Mouse (Mus musculus): ENCODE results near the gene Rasgrp3. TPM values are rescaled to one million over a fixed set of nuclear protein-coding genes. Genes with fewer than 3 reads are reported as not detected.

Gene Rasgrp3
- total RNA-seq (2021): 10 to 100 TPM; 13.2 to 13.4 TPM
- long read RNA-seq, experiment 1, full-length matches to known transcripts: 1 of 8 reads
- long read RNA-seq, experiment 1, partial matches to known transcripts: 6 of 8 reads
- long read RNA-seq, experiment 1, other reads (novel, unspliced or antisense): 1 of 8 reads
- long read RNA-seq, experiment 2, full-length matches to known transcripts: 2 of 2 reads
- long read RNA-seq, experiment 2, partial matches to known transcripts: 0 of 2 reads
- long read RNA-seq, experiment 2, other reads (novel, unspliced or antisense): 0 of 2 reads

DNA sequence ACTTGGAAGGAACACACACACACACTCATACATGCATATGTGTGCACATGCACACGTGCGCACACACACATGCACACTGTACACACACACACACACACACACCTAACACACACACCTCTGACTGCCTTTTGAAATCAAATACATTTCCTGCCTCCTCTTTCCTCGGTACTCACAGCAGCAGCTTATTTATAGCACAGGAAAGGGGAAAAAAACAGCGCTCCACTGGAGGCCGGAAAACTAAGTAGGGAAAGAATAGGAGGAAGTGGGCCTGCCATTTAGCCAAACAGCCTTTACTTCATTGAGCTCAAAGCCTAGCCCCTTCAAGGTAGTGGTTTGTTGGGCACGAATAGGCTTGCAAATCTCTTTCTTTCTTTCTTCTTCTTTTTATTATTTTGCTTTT, at the start of gene Rasgrp3:
Rasgrp3 (plus strand) TSS at position 298 of the 400 bp plus-strand sequence.
- no peak for DNase-seq (ENCODE audit: low spot score in 2 of 2)
- intact Hi-C loops (cut with DNase I): no loop called here

DNA sequence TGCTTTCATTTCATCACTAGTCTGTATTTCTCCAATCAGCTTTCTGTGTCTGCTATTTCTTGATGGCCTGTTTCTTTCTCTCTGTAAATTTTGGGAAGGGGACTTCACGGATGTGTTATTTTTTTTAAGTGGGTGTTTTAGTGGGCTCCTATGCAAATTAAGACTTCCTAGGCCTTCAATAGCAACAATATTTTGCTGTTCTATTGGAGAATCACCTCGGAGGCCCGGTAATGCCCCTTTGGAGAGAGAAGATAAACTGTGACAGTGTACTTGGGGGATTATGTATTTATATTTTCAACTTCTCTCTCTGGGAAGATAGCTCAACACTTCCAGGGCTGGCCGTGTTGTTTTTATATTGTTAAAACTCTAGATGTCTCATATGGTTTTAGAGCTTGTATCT, 47.3 kb upstream of the Rasgrp3 start:
- no peak for DNase-seq (ENCODE audit: low spot score in 2 of 2)
- intact Hi-C loops (cut with DNase I): no loop called here

- intact Hi-C loops (cut with DNase I): loop anchor here (10.0 kb wide), 1 partner anchor 145 kb away; no protein-coding TSS in a partner anchor
- peak; percentile 14 to 27 for DNase-seq (ENCODE audit: low spot score in 2 of 2)
Measured at GRCm38 (mm10) chr17:75390142-75390541, 45.6 kb upstream of the Rasgrp3 start.

- intact Hi-C loops (cut with DNase I): loop anchor here (10.0 kb wide), 1 partner anchor 143 kb away; no protein-coding TSS in a partner anchor
Measured at GRCm38 (mm10) chr17:75391429-75392192, 44.1 kb upstream of the Rasgrp3 start.

GRCm38 (mm10) chr17:75406405-75406804, 29.3 kb upstream of the Rasgrp3 start:
- intact Hi-C loops (cut with DNase I): no loop called here
- peak; percentile 29 to 40 for DNase-seq (ENCODE audit: low spot score in 2 of 2)

More at GRCm38 (mm10) chr17:75391429-75392192, 44.1 kb upstream of the Rasgrp3 start:
- no peak for DNase-seq (ENCODE audit: low spot score in 2 of 2)

GRCm38 (mm10) chr17:75416861-75417260, 18.8 kb upstream of the Rasgrp3 start:
- no peak for DNase-seq (ENCODE audit: low spot score in 2 of 2)
- intact Hi-C loops (cut with DNase I): no loop called here

GRCm38 (mm10) chr17:75434152-75434551, 1.5 kb upstream of the Rasgrp3 start:
- DNase-seq (ENCODE audit: low spot score in 2 of 2): no peak
- intact Hi-C loops (cut with DNase I): no loop called here

DNA sequence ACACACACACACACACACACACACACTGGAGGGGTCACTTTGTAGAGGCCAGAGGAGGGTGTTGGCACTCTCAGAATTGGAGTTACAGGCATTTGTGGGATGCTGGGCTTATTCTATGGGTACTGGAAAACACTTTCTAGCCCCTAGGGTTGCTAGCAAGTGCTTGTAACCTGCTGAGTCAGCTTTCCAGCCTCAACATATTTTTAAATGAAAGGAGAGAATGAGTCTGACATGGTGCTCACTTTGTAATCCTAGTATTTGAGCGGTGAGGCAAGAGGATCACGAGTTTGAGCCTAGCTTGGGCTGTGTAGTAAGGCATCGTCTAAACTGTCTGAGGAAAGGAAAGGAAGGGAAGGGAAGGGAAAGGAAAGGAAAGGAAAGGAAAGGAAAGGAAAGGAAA, 825 bp upstream of the Rasgrp3 start:
- intact Hi-C loops (cut with DNase I): no loop called here
- no peak for DNase-seq (ENCODE audit: low spot score in 2 of 2)

DNA sequence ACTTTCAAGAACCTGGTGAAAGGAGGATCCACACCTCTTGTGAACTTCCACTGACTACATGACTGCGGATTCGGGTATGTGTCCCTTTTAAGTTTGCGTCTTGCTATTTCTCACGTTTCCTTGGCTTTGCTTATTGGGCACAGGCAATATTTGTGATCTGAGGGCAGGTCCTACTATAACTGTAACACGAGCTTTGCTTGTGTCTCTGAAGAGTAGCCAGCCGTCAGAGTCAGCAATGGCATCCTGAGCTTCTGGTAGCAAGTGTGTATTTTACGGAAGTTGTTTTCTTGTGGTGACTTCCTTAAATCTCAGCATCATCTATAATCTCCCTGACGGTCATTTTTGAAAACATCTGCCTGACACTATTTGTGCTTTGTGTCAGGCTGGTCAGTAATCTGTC, 399 bp downstream of the Rasgrp3 start:
- intact Hi-C loops (cut with DNase I): no loop called here
- DNase-seq (ENCODE audit: low spot score in 2 of 2): no peak

DNA sequence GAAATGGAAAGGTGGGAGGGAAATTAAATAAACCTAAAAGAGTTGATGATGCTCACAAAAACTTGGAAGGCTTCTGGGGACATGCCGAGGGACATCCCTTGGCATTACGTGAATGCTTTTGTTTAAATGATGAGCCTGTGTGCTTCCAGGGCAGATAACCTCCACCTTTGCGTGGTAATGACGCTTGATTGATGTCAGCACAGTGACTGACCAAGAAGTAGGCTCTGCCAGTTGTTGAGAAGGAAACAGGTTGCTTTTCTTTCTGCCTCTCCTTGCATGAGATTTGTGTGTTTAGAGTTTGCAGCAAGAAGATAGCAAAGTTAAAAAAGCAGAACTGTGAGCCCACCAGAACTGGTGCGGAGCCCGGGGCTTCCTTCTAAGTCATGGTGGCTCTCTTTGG, 1.1 kb downstream of the Rasgrp3 start:
- intact Hi-C loops (cut with DNase I): no loop called here
- no peak for DNase-seq (ENCODE audit: low spot score in 2 of 2)

DNA sequence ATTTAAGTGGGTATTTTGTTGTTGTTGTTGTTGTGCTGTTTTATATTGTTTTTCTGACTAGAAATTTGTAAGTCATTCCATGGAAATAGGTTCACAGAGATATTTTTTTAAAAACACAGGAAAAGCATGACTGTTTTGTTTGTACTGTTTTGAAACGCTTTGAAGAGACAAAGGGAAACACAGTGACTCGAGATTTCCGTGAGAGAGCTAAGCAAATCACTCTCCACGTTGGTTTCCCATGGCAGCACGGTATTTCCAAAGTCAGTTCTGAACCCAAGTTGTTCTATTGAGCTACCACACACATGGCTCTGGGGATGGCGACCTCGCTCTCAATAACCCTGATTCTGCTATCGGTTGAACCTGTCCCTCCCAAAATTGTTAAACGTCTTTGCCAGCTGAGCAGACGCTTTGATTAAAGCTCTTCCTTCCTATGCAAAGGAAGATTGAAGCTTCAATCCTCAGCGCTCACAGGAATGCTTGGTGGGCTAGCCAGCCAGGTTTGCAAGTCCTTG, 1.6 kb downstream of the Rasgrp3 start:
- DNase-seq (ENCODE audit: low spot score in 2 of 2): no peak
- intact Hi-C loops (cut with DNase I): no loop called here

GRCm38 (mm10) chr17:75438162-75438561, 2.5 kb downstream of the Rasgrp3 start:
- intact Hi-C loops (cut with DNase I): no loop called here
- no peak for DNase-seq (ENCODE audit: low spot score in 2 of 2)

DNA sequence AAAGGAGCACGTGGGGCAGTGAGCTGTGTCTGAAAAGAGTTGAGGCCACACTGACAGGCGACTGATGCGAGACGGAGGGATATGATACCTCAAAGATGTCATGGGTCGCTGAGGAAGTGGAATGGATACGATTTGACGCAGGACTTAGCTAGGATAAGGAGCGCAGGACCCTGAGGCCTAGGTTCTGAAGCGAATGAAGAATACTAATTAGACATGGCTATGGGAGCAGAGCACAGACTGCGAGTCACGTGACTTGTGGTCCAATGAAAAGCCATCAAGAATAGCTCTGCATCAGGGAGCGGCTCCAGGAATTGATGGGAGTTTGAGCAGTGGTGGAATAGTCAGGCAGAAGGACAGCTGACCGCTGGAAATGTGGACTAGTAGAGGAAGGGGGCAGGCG, 3.4 kb downstream of the Rasgrp3 start:
- DNase-seq (ENCODE audit: low spot score in 2 of 2): no peak
- intact Hi-C loops (cut with DNase I): no loop called here

GRCm38 (mm10) chr17:75440619-75441018, 4.9 kb downstream of the Rasgrp3 start:
- intact Hi-C loops (cut with DNase I): no loop called here
- no peak for DNase-seq (ENCODE audit: low spot score in 2 of 2)

- intact Hi-C loops (cut with DNase I): no loop called here
Measured at GRCm38 (mm10) chr17:75441260-75441830, 5.6 kb downstream of the Rasgrp3 start.

DNA sequence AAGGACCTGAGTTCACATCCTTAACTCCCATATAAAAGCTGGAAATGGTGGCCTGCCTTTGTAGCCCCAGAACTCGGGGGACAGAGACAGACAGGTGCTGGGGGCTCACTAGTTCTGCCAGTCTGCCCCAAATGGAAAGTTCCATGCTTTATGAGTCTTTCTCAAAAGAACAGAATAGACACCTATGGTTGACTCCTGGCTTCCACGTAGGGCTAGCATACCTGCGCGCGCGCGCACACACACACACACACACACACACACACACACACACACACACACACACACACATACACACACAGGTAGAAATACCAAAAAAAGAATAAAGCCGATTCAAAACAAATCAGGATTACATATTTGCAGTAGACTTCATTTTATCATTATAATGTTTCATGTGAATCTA, 6.7 kb downstream of the Rasgrp3 start:
- DNase-seq (ENCODE audit: low spot score in 2 of 2): no peak
- intact Hi-C loops (cut with DNase I): no loop called here

More at GRCm38 (mm10) chr17:75441260-75441830, 5.6 kb downstream of the Rasgrp3 start:
- DNase-seq (ENCODE audit: low spot score in 2 of 2): no peak

GRCm38 (mm10) chr17:75443064-75443621, 7.4 kb downstream of the Rasgrp3 start:
- intact Hi-C loops (cut with DNase I): no loop called here
- DNase-seq (ENCODE audit: low spot score in 2 of 2): peak; percentile 56 to 68

DNA sequence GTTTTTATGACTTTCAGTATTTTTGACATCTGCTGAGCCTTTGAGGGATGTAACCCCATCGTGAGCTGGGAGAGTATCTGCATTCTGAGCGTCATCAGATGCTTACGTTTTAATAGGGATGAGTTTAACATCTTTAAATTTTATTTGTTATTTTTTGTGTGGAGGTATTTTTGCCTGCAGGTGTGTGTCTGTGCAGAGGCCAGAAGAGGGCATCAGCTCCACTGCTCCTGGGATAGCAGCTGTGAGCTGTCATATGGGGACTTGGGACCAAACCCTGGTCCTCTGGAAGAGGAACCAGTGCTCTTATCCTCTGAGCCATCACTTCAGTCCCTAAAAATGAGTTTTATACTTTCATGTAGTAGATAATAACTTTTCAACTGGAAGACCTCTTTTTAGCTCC, 12.6 kb downstream of the Rasgrp3 start:
- intact Hi-C loops (cut with DNase I): no loop called here
- DNase-seq (ENCODE audit: low spot score in 2 of 2): no peak

- intact Hi-C loops (cut with DNase I): no loop called here
- DNase-seq (ENCODE audit: low spot score in 2 of 2): no peak
Measured at GRCm38 (mm10) chr17:75449022-75449421, 13.3 kb downstream of the Rasgrp3 start.

DNA sequence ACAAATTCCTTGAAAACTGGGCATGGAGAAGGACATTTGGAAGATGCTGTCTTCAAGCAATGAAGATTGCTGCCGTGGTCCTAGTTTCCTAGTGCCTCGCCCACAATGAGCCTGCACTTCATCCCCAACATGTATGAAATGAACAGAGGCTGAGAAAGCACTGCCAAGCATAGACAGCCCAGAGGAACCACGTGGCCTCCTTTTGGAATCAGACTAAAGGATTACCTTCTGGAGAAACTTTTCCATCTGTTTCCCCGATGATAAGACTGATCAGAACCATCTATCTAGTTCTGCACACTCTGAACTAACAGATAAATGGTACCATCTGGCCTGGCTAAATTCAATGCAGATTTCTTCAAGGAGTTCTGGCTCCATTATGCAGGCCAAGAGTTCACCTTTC, 16.6 kb downstream of the Rasgrp3 start:
- intact Hi-C loops (cut with DNase I): no loop called here
- no peak for DNase-seq (ENCODE audit: low spot score in 2 of 2)

Measured in left cerebral cortex, postnatal 14 days (tissue).